Mouse (Mus musculus) kidney, adult 2 months (tissue): ENCODE data around the gene Dydc2. TPM values are rescaled to one million over a fixed set of nuclear protein-coding genes. Genes with fewer than 3 reads are reported as not detected.
A peak's percentile ranks its signal among the peaks of the same experiment; 100 is the strongest.

Experiments used
- DNase-seq: peaks from one replicate; pipeline ENCODE4 v3.0.0; 2021
- H3K27ac ChIP-seq: fragments of 200-500 bp; 2 replicates; pipeline ENCODE4 v1.5.1; 2012; ENCODE audit warnings: low read depth, low read length, control low read depth, inconsistent platforms; ENCODE audit not compliant: insufficient read depth
- H3K27me3 ChIP-seq: fragments of 200-500 bp; replicated peaks from 2 replicates; pipeline ENCODE4 v1.6.1; 2012; ENCODE audit warnings: mild to moderate bottlenecking, moderate library complexity, low read length, inconsistent platforms; ENCODE audit not compliant: control insufficient read depth, insufficient read depth
- H3K36me3 ChIP-seq: fragments of 200-500 bp; 2 replicates; pipeline ENCODE4 v1.6.1; 2012; ENCODE audit warnings: mild to moderate bottlenecking, moderate library complexity, low read length, inconsistent platforms; ENCODE audit not compliant: control insufficient read depth, insufficient read depth
- H3K4me1 ChIP-seq: fragments of 200-500 bp; 2 replicates; pipeline ENCODE4 v1.6.1; 2011; ENCODE audit warnings: low read length; ENCODE audit not compliant: control insufficient read depth, insufficient read depth
- H3K4me3 ChIP-seq: fragments of 200-500 bp; 2 replicates; pipeline ENCODE4 v1.5.1; 2011; ENCODE audit warnings: mild to moderate bottlenecking, low read depth, low read length, control low read depth; ENCODE audit not compliant: insufficient read depth
- CTCF ChIP-seq: fragments of 200-500 bp; conservative IDR thresholded peaks from 2 replicates; pipeline ENCODE4 v1.5.1; 2011; ENCODE audit warnings: low read depth, mild to moderate bottlenecking, control low read depth, low read length, moderate library complexity, mixed read lengths; ENCODE audit not compliant: insufficient read depth, insufficient read length
- POLR2A ChIP-seq: fragments of 200-500 bp; IDR thresholded peaks from one replicate; pipeline ENCODE4 v1.6.1; 2011; ENCODE audit warnings: low read depth, low read length, control low read depth
- WGBS: fragments of 180-500 bp; shearing (Covaris S2); methylation state at CpG from one replicate; pipeline ENCODE4 v1.1.7; 2018; 5-methylcytosine and 5-hydroxymethylcytosine counted together
- polyA plus RNA-seq: library from polyadenylated mRNA; depleted of rRNA; stranded (reverse); fragments of >200 nt; gene quantifications from 2 replicates; pipeline ENCODE4 v1.2.3, GENCODE M21; 2012

The Dydc2 gene
- polyA plus RNA-seq, 1 experiment, result not detected

DNA sequence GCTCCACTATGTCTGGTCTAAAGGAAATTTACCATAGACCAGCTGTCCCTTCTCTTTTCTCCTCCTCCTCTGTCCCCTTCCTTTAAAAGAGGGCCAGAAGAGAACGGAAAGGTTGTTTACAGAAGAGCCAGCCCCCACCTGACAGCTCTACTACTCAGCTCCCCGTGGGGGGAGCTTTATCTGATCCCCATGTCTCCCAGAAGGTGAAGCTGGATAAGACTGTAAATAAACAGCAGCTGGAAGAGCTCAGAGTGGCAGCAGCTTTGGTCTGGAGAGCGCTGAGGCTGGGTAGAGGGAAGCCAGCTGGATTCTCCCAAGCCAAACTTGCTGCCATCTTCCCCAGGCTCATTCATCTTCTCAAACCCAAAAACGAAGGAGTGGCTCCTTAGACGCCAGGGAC is 61.4 kb downstream of the Dydc2 start:
- Histone ChIP-seq H3K27me3 (no peaks in the 10 kb centered on the region), H3K4me1 (peaks cover 39% of the 10 kb centered on the region), H3K4me3 (no peak overlapping the region), H3K36me3 (no peaks in the 10 kb centered on the region), H3K27ac (no peak overlapping the region)
- no peak for DNase-seq
- TF ChIP-seq CTCF (no peak), POLR2A (no peak)
- 49% methylated on average over 5 of the region's 5 CpGs for WGBS

GRCm38 (mm10) chr14:41006899-41007298 is 62.1 kb downstream of the Dydc2 start:
- Histone ChIP-seq H3K27me3 (no peaks in the 10 kb centered on the region), H3K4me1 (peaks cover 39% of the 10 kb centered on the region), H3K4me3 (no peak overlapping the region), H3K36me3 (no peaks in the 10 kb centered on the region), H3K27ac (no peak overlapping the region)
- no peak for DNase-seq
- TF ChIP-seq POLR2A (no peak), CTCF (no peak)
- WGBS, result 87% methylated on average over 3 of the region's 3 CpGs

DNA sequence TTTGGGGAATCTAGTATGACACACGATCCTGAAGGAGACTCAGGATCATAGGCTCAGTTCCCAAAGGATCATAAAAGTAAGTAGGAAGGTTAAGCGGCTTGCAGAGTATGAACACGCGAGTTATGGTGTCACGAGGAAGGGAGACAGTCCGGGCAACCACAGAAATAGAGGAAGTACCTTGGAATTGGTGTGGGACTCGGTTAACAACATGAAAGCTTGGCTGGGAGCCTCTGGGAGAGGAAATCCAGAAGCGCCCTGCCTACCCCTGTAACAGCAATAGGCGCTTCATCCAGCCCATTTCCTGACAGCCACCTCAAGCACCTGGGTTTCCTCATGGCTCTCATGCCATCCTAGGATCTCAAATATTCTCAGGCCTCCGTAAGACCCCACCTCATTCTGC is 62.7 kb downstream of the Dydc2 start:
- Histone ChIP-seq H3K4me1 (peaks cover 39% of the 10 kb centered on the region), H3K27ac (no peak overlapping the region), H3K27me3 (no peaks in the 10 kb centered on the region), H3K36me3 (no peaks in the 10 kb centered on the region), H3K4me3 (no peak overlapping the region)
- 80% methylated on average over 10 of the region's 10 CpGs for WGBS
- no peak for DNase-seq
- TF ChIP-seq POLR2A (no peak), CTCF (no peak)

DNA sequence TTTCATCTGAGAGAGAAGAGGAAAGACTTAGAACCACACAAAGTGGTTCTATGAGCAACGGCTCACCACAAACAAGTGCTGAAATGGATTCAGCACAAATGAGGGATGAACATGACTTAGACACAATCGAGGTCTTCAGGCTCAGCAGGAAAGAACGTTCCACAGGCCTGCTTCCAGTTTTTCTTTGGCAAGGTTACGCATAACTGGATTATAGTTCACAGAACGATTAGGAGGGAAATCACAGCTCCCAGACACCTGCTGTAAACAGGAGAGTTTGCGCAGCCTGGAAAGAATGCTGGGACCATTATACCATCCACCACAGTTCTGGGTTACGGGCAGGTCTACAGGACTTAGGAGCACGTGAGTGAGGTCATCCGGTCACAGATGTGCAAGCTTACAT is 63.3 kb downstream of the Dydc2 start:
- Histone ChIP-seq H3K36me3 (no peaks in the 10 kb centered on the region), H3K4me1 (peaks cover 37% of the 10 kb centered on the region), H3K4me3 (no peak overlapping the region), H3K27me3 (no peaks in the 10 kb centered on the region), H3K27ac (no peak overlapping the region)
- 51% methylated on average over 9 of the region's 9 CpGs for WGBS
- TF ChIP-seq CTCF (no peak), POLR2A (no peak)
- DNase-seq, result peak; percentile 76

DNA sequence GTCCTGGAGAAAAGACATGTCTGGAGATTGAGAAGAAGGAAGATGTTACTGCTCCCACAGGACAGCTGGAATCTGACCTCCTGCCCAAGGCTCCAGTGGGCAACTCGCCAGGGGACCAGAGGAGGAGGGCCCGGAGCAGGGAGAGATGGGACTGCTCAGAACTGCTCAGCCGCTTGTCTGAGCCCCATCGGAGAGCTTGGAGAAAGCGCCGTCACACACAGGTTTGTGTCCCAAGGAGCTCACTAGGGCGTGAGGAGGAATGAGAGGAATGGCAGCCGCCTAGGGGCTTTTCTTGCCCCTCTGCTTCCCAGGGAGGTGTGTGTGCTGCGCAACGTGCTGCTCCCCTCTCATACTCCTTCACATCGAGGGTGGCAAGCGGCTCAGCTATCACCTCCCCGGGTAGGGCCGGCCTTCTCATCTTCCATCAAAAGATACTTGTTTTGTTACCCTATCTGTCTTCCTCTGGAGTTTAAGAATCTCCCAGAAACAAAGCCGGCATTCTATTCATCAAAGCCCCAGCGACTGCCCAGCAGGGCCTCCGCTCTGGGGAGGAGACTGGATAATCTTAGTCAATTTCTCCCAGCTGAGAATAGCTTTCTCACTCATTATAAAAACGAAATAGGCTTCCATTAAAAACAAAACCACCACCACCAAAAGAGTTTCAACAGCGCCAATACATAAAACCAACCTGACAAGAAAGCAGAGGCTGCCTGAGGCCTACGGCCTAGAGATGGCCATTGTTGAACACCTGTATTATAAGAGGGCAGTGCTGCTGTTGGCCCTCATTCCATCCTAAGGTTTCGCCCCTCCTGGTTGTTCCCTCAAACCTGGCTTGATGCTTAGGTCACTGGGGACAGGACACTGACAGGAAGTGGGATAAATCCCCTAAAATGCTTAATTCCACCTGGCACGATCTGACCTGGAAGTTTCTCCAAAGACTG is 64.5 kb downstream of the Dydc2 start:
- Histone ChIP-seq H3K4me1 (peaks cover 30% of the 10 kb centered on the region), H3K4me3 (peak overlapping the region; percentile 13; the same call in 1 of the 2 replicates), H3K36me3 (no peaks in the 10 kb centered on the region), H3K27ac (no peak overlapping the region), H3K27me3 (no peaks in the 10 kb centered on the region)
- DNase-seq, result peak; percentile 93
- TF ChIP-seq CTCF, result no peak
- TF ChIP-seq POLR2A, result no peak
- WGBS, result 46% methylated on average over 22 of the region's 22 CpGs

- no peak for TF ChIP-seq CTCF
- no peak for TF ChIP-seq POLR2A
- H3K4me1 ChIP-seq, result peaks cover 18% of the 10 kb centered on the region; the same call in 1 of the 2 replicates
- 92% methylated on average over 5 of the region's 5 CpGs for WGBS
- DNase-seq, result no peak
- H3K4me3 ChIP-seq, result no peak overlapping the region
- H3K36me3 ChIP-seq, result no peaks in the 10 kb centered on the region
- no peaks in the 10 kb centered on the region for H3K27me3 ChIP-seq
- H3K27ac ChIP-seq, result no peak overlapping the region
These were observed 67.4 kb downstream of the Dydc2 start for GRCm38 (mm10) chr14:41001576-41001975.

GRCm38 (mm10) chr14:41000801-41001200 is 68.2 kb downstream of the Dydc2 start:
- DNase-seq, result no peak
- no peak overlapping the region for H3K4me3 ChIP-seq
- H3K4me1 ChIP-seq, result peaks cover 10% of the 10 kb centered on the region; the same call in 1 of the 2 replicates
- no peaks in the 10 kb centered on the region for H3K27me3 ChIP-seq
- no peak overlapping the region for H3K27ac ChIP-seq
- no peak for TF ChIP-seq CTCF
- TF ChIP-seq POLR2A, result no peak
- WGBS, result 73% methylated on average over 4 of the region's 4 CpGs
- H3K36me3 ChIP-seq, result no peaks in the 10 kb centered on the region
